Mouse (Mus musculus) spleen, adult 2 months (tissue): ENCODE results near the gene Smyd5.

Experiments
- CTCF ChIP-seq: fragments of 200-500 bp; IDR thresholded peaks from 2 replicates; pipeline ENCODE4 v1.5.1; 2011; ENCODE audit warnings: mild to moderate bottlenecking, inconsistent platforms; ENCODE audit not compliant: insufficient read depth, insufficient read length, insufficient replicate concordance; ENCODE audit errors: extremely low read depth
- POLR2A ChIP-seq: fragments of 200-500 bp; IDR thresholded peaks from 2 replicates; pipeline ENCODE4 v1.6.1; 2011; ENCODE audit warnings: low read depth, low read length, inconsistent platforms

- no peak for TF ChIP-seq POLR2A
- TF ChIP-seq CTCF = peak; percentile 60; the same call in 1 of the 2 replicates
Measured at GRCm38 (mm10) chr6:85391803-85392202, 40.0 kb upstream of the Smyd5 start.
